Mouse (Mus musculus) E14TG2a.4 (cell line): ENCODE data around the gene Fntb.

Experiments
- CTCF ChIP-seq: conservative IDR thresholded peaks from 2 replicates; pipeline ENCODE4 v1.5.1; 2014; ENCODE audit warnings: low read length
- NANOG ChIP-seq: IDR thresholded peaks from 2 replicates; pipeline ENCODE4 v1.6.1; 2014; ENCODE audit warnings: borderline replicate concordance, low read length, mixed read lengths
- POU5F1 ChIP-seq: IDR thresholded peaks from 2 replicates; pipeline ENCODE4 v1.6.1; 2014; ENCODE audit warnings: low read length, borderline replicate concordance

- TF ChIP-seq POU5F1 = no peak
- no peak for TF ChIP-seq CTCF
- no peak for TF ChIP-seq NANOG
These were observed 184.9 kb downstream of the Fntb start for GRCm38 (mm10) chr12:76950330-76950729.
